Mouse (Mus musculus) lung, postnatal 0 days (tissue): ENCODE measurements around the gene Mettl7a2.
"Not testable (repeated sequence)": the region's sequence is repeated elsewhere in the genome, so short reads cannot be mapped to it uniquely, and the experiment has no call there.

Experiments used
- CTCF ChIP-seq: IDR thresholded peaks from 2 replicates; pipeline ENCODE4 v1.5.1; 2016; ENCODE audit warnings: antibody characterized with exemption, mild to moderate bottlenecking
- EP300 ChIP-seq: IDR thresholded peaks from 2 replicates; pipeline ENCODE4 v1.6.1; 2016; ENCODE audit warnings: antibody characterized with exemption, mild to moderate bottlenecking, control low read depth

GRCm38 (mm10) chr15:100377847-100378505 lies 25.0 kb downstream of the Mettl7a2 start:
- TF ChIP-seq CTCF, result peak; percentile 34
- TF ChIP-seq EP300, result not testable (repeated sequence)
